ENCODE assay signal across 19 mouse cellular contexts in the genomic region with DNA sequence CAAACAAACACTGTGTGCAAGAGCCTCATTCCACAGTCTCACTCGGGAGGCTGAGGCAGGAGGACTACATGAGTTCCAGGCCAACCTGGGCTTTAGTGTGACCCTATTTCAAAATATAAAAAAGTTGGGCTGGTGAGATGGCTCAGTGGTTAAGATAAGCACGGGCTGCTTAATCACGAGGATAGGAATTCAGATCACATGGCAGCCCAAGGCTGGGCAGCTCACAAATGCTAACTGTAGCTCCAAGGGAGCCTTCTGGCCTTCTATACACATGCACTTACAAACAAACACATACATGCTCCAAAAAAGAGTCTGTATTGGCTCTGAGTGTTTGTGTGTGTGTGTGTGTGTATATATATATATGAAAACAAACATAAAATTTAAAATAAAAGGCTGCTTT. TPM values are rescaled to one million over a fixed set of nuclear protein-coding genes. Genes with fewer than 3 reads are reported as not detected.
A peak's percentile ranks its signal among the peaks of the same experiment; 100 is the strongest.
DNase-seq lines count a peak whose midpoint lies in the region; ATAC-seq and TF ChIP-seq lines count a peak whose summit lies in the region.
"Had no signal": no experiment of that assay in that cellular context is flagged by ENCODE, and none has a peak within 500 bp of the region (broad histone marks: within the 10 kb centered on the region; RNA-seq: fewer than 3 reads in every experiment).

No protein-coding gene starts in this region.

- WGBS in liver, embryonic 12.5 days (ENCODE audit: insufficient replicate concordance) = 33% methylated on average over 3 of the region's 3 CpGs

- no peaks in the 10 kb centered on the region for H3K9me3 ChIP-seq in ES-E14 (ENCODE audit: control insufficient read depth, insufficient read depth, low read depth, low read length)
- no peaks in the 10 kb centered on the region for H3K9me3 ChIP-seq in liver, embryonic 12.5 days (replicated peaks)
- H3K9me3 ChIP-seq: embryonic facial prominence, embryonic 10.5 days; embryonic facial prominence, embryonic 12.5 days; forebrain, embryonic 13.5 days; forebrain, embryonic 15.5 days had no signal

- peaks cover 4% of the 10 kb centered on the region; the same call in 1 of the 2 replicates for H3K36me3 ChIP-seq in ES-E14 (ENCODE audit: control insufficient read depth, insufficient read depth, low read length, poor library complexity, severe bottlenecking)
- H3K36me3 ChIP-seq in liver, embryonic 12.5 days = no peaks in the 10 kb centered on the region
- H3K36me3 ChIP-seq: embryonic facial prominence, embryonic 10.5 days; embryonic facial prominence, embryonic 12.5 days; forebrain, embryonic 15.5 days had no signal

- peaks cover 48% of the 10 kb centered on the region for H3K27me3 ChIP-seq in liver, embryonic 12.5 days (replicated peaks)

- no peak overlapping the region for H3K4me3 ChIP-seq in ES-E14 (ENCODE audit: insufficient read depth in 1 of 2, low read depth in 1 of 2, low read length in 2 of 2, poor library complexity in 1 of 2, severe bottlenecking in 1 of 2)
- H3K4me3 ChIP-seq in liver, embryonic 12.5 days = no peak overlapping the region
- H3K4me3 ChIP-seq: embryonic facial prominence, embryonic 10.5 days; embryonic facial prominence, embryonic 12.5 days; forebrain, embryonic 13.5 days; forebrain, embryonic 15.5 days had no signal

- H3K4me2 ChIP-seq in liver, embryonic 12.5 days = no peak overlapping the region
- H3K4me2 ChIP-seq: embryonic facial prominence, embryonic 12.5 days; forebrain, embryonic 13.5 days; forebrain, embryonic 15.5 days had no signal

- no peak overlapping the region for H3K27ac ChIP-seq in ES-E14 (ENCODE audit: insufficient read depth, low read depth, low read length, poor library complexity, severe bottlenecking)
- no peak overlapping the region for H3K27ac ChIP-seq in liver, embryonic 12.5 days
- H3K27ac ChIP-seq: embryonic facial prominence, embryonic 10.5 days; embryonic facial prominence, embryonic 12.5 days; forebrain, embryonic 13.5 days; forebrain, embryonic 15.5 days had no signal

- DNase-seq in adrenal gland, postnatal 36 days = peak; percentile 31 to 34
- DNase-seq in adrenal gland, postnatal 4 days (ENCODE audit: low spot score in 2 of 2) = no peak
- DNase-seq in ES-E14 (ENCODE audit: low read depth, low spot score) (no peak), NIH3T3 (ENCODE audit: low read depth) (peak; percentile 25)
- DNase-seq in layer of hippocampus, adult 9-10 months (ENCODE audit: low spot score) = no peak
- DNase-seq in layer of hippocampus, postnatal 36 days = no peak
- DNase-seq: adrenal gland, postnatal 10 days; cerebellum, adult 11-12 months; cerebellum, adult 2 months; cerebellum, adult 9-10 months; cerebellum, postnatal 10 days; cerebellum, postnatal 25 days; forebrain, postnatal 0 days had no signal

- H3K9ac ChIP-seq in ES-E14 (ENCODE audit: insufficient read depth, low read depth, low read length, poor library complexity, severe bottlenecking) = peak overlapping the region; percentile 32; the same call in 1 of the 2 replicates
- H3K9ac ChIP-seq in liver, embryonic 12.5 days = no peak overlapping the region
- H3K9ac ChIP-seq: embryonic facial prominence, embryonic 12.5 days; forebrain, embryonic 13.5 days; forebrain, embryonic 15.5 days; forebrain, postnatal 0 days had no signal

- H3K4me1 ChIP-seq in ES-E14 (ENCODE audit: control insufficient read depth in 2 of 2, insufficient read depth in 2 of 2, low read length in 2 of 2, poor library complexity in 1 of 2) = peaks cover 0 to 15% of the 10 kb centered on the region in 2 experiments; a peak in 2 of 4 replicates
- peaks cover 18% of the 10 kb centered on the region for H3K4me1 ChIP-seq in liver, embryonic 12.5 days

- ATAC-seq in liver, embryonic 12.5 days = no peak
- ATAC-seq: activated CD4-positive, CD25-positive, alpha-beta regulatory T cell, adult 4 months; forebrain, embryonic 13.5 days; forebrain, embryonic 15.5 days; forebrain, postnatal 0 days had no signal

- in situ Hi-C loops in ES-E14 (cut with MboI; ENCODE audit: low sequenced_read_pairs in 2 of 2, unreplicated experiment in 2 of 2) = no loop called here

TF ChIP-seq in ES-E14, 5 proteins besides CTCF, POLR2A, EP300 and RAD21:
- TF ChIP-seq MAFK (IDR thresholded peaks at IDR 0.05; ENCODE audit: insufficient read depth, low read depth, low read length) (no peak), ZC3H11A (IDR thresholded peaks at IDR 0.05; ENCODE audit: borderline replicate concordance, low read depth, low read length) (no peak), CHD2 (IDR thresholded peaks at IDR 0.05; ENCODE audit: low read depth, low read length) (no peak), ZNF384 (IDR thresholded peaks at IDR 0.05; ENCODE audit: low read depth, low read length) (no peak), HCFC1 (IDR thresholded peaks at IDR 0.05; ENCODE audit: borderline replicate concordance, insufficient read depth, low read length) (no peak)

RNA-seq across cellular contexts. Expression of gene Slc4a11, which starts 3.8 kb away (rescaled TPM):
- 1 to 10 TPM; 3.2 to 3.3 TPM for total RNA-seq in adrenal gland, postnatal 36 days (2021)
- 1 to 10 TPM; 2.3 to 3.6 TPM for total RNA-seq in adrenal gland, postnatal 4 days (2021)
- total RNA-seq in ES-E14 (2012; rRNA removed) = 13.0 and 25.0 TPM in 2 replicates
- total RNA-seq in layer of hippocampus, postnatal 36 days (2021) = under 1 TPM; 0.56 to 0.85 TPM
- 0.05 TPM in 1 of 2 replicates, not detected in the other for polyA plus RNA-seq in liver, embryonic 12.5 days (2016; fragmentation: Nextera tagmentation; extraction: Ambion mirVana)

RNA-seq across cellular contexts. Expression of gene Itpa, which starts 26.2 kb away (rescaled TPM):
- 10 to 100 TPM; 28.1 to 31.2 TPM for total RNA-seq in adrenal gland, postnatal 36 days (2021)
- total RNA-seq in adrenal gland, postnatal 4 days (2021) = 10 to 100 TPM; 34.1 to 40.9 TPM
- total RNA-seq in ES-E14 (2012; rRNA removed) = 55.0 and 83.4 TPM in 2 replicates
- 10 to 100 TPM; 34.1 to 39.2 TPM for total RNA-seq in layer of hippocampus, postnatal 36 days (2021)
- 69.9 and 75.2 TPM in 2 replicates for polyA plus RNA-seq in liver, embryonic 12.5 days (2016; fragmentation: Nextera tagmentation; extraction: Ambion mirVana)

RNA-seq across cellular contexts. Expression of gene Ddrgk1, which starts 29.1 kb away (rescaled TPM):
- total RNA-seq in adrenal gland, postnatal 36 days (2021) = 100 to 1,000 TPM; 199 to 232 TPM
- 100 to 1,000 TPM; 140 to 154 TPM for total RNA-seq in adrenal gland, postnatal 4 days (2021)
- 60.1 and 62.4 TPM in 2 replicates for total RNA-seq in ES-E14 (2012; rRNA removed)
- total RNA-seq in layer of hippocampus, postnatal 36 days (2021) = 10 to 100 TPM; 83.9 to 84.7 TPM
- polyA plus RNA-seq in liver, embryonic 12.5 days (2016; fragmentation: Nextera tagmentation; extraction: Ambion mirVana) = 46.1 and 48.7 TPM in 2 replicates

RNA-seq across cellular contexts. Expression of gene Lzts3, which starts 51.0 kb away (rescaled TPM):
- total RNA-seq in adrenal gland, postnatal 36 days (2021) = 10 to 100 TPM; 13.2 to 14.8 TPM
- 10 to 100 TPM; 13.5 to 22.5 TPM for total RNA-seq in adrenal gland, postnatal 4 days (2021)
- 3.4 and 4.4 TPM in 2 replicates for total RNA-seq in ES-E14 (2012; rRNA removed)
- 100 to 1,000 TPM; 172 to 184 TPM for total RNA-seq in layer of hippocampus, postnatal 36 days (2021)
- 1.6 and 1.7 TPM in 2 replicates for polyA plus RNA-seq in liver, embryonic 12.5 days (2016; fragmentation: Nextera tagmentation; extraction: Ambion mirVana)

Comparison
In these comparisons a context has a peak if more than half of its experiments do, and no peak if none do; other contexts are left out.
1. DNase-seq: peak in adrenal gland, postnatal 36 days (2 of 2) and NIH3T3 (single experiment); none in adrenal gland, postnatal 4 days (0 of 2), ES-E14 (single experiment), layer of hippocampus, adult 9-10 months (single experiment) and layer of hippocampus, postnatal 36 days (0 of 2).